Mouse (Mus musculus) neural tube, embryonic 15.5 days (tissue): ENCODE data around the gene Paxx. TPM values are rescaled to one million over a fixed set of nuclear protein-coding genes. Genes with fewer than 3 reads are reported as not detected.

Experiments
- ATAC-seq: fragments of 200-750 bp; cut with Nextera tagmentation; 2 replicates; pipeline ENCODE4 v1.8.0; 2017; ENCODE audit warnings: mild to moderate bottlenecking, moderate TSS enrichment, moderate library complexity; ENCODE audit not compliant: low FRiP score
- H3K27ac ChIP-seq: fragments of 300-500 bp; sonication (generic); replicated peaks from 2 replicates; pipeline ENCODE4 v1.5.1; 2015; ENCODE audit warnings: mild to moderate bottlenecking, inconsistent platforms
- H3K27me3 ChIP-seq: fragments of 300-500 bp; sonication (generic); replicated peaks from 2 replicates; pipeline ENCODE4 v1.6.1; 2015; ENCODE audit warnings: inconsistent platforms
- H3K36me3 ChIP-seq: fragments of 300-500 bp; sonication (generic); 2 replicates; pipeline ENCODE4 v1.6.1; 2015; ENCODE audit warnings: inconsistent platforms
- H3K4me1 ChIP-seq: fragments of 300-500 bp; sonication (generic); 2 replicates; pipeline ENCODE4 v1.6.1; 2015; ENCODE audit warnings: inconsistent platforms
- H3K4me2 ChIP-seq: fragments of 300-500 bp; sonication (generic); 2 replicates; pipeline ENCODE4 v1.6.1; 2015; ENCODE audit warnings: inconsistent platforms, mild to moderate bottlenecking, moderate library complexity
- H3K4me3 ChIP-seq: fragments of 300-500 bp; sonication (generic); replicated peaks from 2 replicates; pipeline ENCODE4 v1.5.1; 2015; ENCODE audit warnings: mild to moderate bottlenecking, inconsistent platforms
- H3K9ac ChIP-seq: fragments of 300-500 bp; sonication (generic); replicated peaks from 2 replicates; pipeline ENCODE4 v1.6.1; 2015; ENCODE audit warnings: mild to moderate bottlenecking, inconsistent platforms
- H3K9me3 ChIP-seq: fragments of 300-500 bp; sonication (generic); replicated peaks from 2 replicates; pipeline ENCODE4 v1.6.1; 2016; ENCODE audit warnings: inconsistent platforms
- WGBS: fragments of 180-500 bp; shearing (Covaris S2); methylation state at CpG from one replicate; pipeline ENCODE4 v1.1.7; 2015; ENCODE audit warnings: mixed read lengths; 5-methylcytosine and 5-hydroxymethylcytosine counted together
- polyA plus RNA-seq: library from polyadenylated mRNA; unstranded; fragments of >200 nt; fragmentation: Nextera tagmentation; extraction: Ambion mirVana; gene quantifications from 2 replicates; pipeline ENCODE4 v1.2.1, GENCODE M21; 2015

Gene Paxx
- polyA plus RNA-seq, 1 experiment from 2014 or later: 120 TPM

DNA sequence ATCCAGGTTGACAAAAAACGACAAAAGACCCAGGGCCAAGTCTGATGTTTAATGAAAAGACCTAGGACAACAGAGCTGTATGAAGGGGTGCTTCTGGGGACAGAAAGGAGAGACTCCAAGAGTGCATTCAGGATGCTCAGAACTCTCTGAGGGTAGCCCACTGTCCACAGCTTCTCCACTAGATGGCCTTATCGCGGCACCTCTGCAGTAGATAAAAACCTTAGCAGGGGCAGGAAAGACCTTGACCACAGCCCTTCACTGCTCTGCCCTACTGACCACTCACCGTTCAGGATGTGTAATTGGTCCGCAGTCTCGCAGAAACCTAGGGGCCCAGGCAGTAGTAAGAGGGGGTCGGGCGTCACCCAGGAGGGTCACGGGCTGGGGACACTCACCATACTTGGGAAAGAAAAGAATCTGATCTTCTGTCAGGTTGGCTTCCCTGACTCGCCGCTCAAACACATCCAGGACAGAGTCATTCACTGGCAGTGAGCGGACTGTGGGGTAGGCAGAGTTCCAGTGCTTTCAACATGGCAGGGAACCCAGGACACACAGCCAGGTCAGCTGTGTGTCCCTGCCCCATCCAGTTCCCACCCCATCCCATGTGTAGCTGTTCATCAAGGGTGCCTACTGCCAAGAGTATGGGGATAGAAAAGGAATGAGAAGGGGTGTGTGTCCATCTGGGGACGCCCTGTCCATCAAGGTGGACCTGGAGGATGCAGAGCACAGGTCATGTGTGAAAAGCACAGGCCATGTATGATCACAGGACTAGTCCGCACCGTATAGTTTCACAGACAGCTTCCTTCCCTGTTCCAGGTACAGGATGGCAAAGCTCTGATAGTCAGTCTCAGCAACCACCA, 38.0 kb upstream of the Paxx start:
- Histone ChIP-seq H3K4me1 (peaks cover 18% of the 10 kb centered on the region), H3K27ac (no peak overlapping the region), H3K9ac (no peak overlapping the region), H3K4me3 (no peak overlapping the region), H3K9me3 (no peaks in the 10 kb centered on the region), H3K27me3 (no peaks in the 10 kb centered on the region), H3K4me2 (no peak overlapping the region), H3K36me3 (peaks cover 10% of the 10 kb centered on the region)
- no peak for ATAC-seq
- WGBS: 76% methylated on average over 15 of the region's 15 CpGs

DNA sequence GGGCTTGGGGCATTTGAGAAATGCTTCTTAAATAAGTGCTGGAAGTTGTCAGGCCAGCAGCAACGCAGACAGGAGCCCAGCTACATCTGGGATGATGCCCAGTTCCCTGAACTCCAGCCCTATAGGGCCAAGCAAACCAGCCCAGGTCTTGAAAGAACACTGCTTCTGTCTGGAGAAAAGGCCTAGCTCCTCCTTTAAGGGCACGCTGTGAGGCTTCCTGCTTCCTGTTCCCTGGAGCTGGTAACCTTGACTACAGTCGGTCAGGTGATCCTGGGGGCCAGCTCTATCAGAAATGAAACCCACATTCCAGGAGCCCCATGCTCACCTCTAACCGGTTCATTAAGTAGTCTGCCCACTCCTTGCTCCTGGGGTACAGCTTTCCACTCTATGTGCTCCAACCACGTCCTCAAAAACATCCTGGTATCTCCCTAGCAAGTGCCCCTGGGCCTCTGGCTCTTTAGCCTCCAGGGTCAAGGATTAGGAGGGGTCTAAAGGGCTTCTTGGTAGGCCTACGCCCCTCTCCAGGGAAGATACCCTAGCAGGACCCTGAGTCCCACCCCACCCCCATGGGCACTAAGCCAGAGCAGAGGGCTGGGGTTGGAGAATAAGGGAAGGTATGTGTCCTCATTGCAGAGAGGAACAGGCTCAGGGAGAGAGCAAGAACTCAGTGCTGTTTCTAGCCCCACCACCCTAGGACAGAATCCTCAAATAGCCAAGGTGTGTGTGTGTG, 37.1 kb upstream of the Paxx start:
- peaks cover 18% of the 10 kb centered on the region for H3K4me1 ChIP-seq
- ATAC-seq: no peak
- no peak overlapping the region for H3K27ac ChIP-seq
- no peaks in the 10 kb centered on the region for H3K27me3 ChIP-seq
- 64% methylated on average over 6 of the region's 6 CpGs for WGBS
- no peaks in the 10 kb centered on the region for H3K9me3 ChIP-seq
- peaks cover 1% of the 10 kb centered on the region; the same call in 1 of the 2 replicates for H3K36me3 ChIP-seq
- no peak overlapping the region for H3K4me2 ChIP-seq
- H3K9ac ChIP-seq: no peak overlapping the region
- no peak overlapping the region for H3K4me3 ChIP-seq

DNA sequence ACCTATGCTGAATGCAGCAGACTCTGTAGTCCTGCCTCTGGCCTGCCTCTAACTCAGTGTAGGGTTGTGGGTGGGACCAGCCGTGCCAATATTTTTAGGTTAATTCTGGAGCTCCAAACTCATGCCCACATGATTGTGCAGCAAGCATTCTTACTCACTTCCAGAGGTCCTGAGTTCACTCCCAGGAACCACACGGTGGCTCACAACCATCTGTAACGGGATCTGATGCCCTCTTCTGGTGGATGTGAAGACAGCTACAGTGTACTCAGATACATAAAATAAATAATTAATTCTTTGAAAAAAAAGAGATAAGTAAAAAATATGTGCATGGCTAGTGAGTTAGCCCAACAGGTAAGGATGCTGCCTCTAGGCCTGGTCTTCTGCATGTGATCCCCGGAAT, 35.6 kb upstream of the Paxx start:
- H3K4me2 ChIP-seq: no peak overlapping the region
- no peaks in the 10 kb centered on the region for H3K9me3 ChIP-seq
- WGBS: 45% methylated on average over 4 of the region's 4 CpGs
- peaks cover 8% of the 10 kb centered on the region for H3K4me1 ChIP-seq
- no peaks in the 10 kb centered on the region for H3K36me3 ChIP-seq
- no peak overlapping the region for H3K4me3 ChIP-seq
- no peak overlapping the region for H3K27ac ChIP-seq
- ATAC-seq: no peak
- H3K27me3 ChIP-seq: no peaks in the 10 kb centered on the region
- no peak overlapping the region for H3K9ac ChIP-seq

DNA sequence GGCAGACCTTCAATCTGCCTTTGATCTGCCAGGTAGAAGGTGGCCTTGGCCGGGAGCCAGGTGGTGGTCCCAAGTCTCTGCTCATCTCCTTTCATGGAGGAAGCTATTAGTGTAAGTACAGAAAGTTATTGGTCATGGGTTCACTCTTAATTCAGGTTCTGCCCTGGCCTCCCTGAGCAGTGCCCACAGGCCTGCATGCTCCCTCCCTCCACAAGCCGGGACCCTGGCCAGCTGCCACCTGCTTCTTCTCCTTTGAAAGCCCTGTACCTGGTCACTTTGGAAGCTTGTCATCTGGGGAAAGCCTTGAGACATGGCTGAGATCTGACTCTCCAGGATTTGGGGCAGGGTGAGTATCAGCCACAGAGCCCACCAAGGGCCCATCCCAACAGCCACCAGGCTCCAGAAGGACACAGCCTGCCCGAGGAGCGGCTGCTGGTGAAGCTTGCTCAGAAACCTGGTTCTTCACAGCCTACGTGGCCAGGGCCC, 32.6 kb upstream of the Paxx start, which contains the start of gene Lcn12:
Gene Lcn12, minus strand, starts transcription at position 436 of the 486 bp plus-strand sequence.
- H3K9me3 ChIP-seq: no peaks in the 10 kb centered on the region
- H3K36me3 ChIP-seq: no peaks in the 10 kb centered on the region
- no peak within 1 kb of the TSS for H3K4me2 ChIP-seq
- H3K4me3 ChIP-seq: no peak within 1 kb of the TSS
- no peak within 1 kb of the TSS for H3K9ac ChIP-seq
- 86% methylated on average over 5 of the region's 5 CpGs for WGBS
- no peaks in the 10 kb centered on the region for H3K4me1 ChIP-seq
- H3K27ac ChIP-seq: no peak within 1 kb of the TSS
- ATAC-seq: no peak
- no peaks in the 10 kb centered on the region for H3K27me3 ChIP-seq

DNA sequence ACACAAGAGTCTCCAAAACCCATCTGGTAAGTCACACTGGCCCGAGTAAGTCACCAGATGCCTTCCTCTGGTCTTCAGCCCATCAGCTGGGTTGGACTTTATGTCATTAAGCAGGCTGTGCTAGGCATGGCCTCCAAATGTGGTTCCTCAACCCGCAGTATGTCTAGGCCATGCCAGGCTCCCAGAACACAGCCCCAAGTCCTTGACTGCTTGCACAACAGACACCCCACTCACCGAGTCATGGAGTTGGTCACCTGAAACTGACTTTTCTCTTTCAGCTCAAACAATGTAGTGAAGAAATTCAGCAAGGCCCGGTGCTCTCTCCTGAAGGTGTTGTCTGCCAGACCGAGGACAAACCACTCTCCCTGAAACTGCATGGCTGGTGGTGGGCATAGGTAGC, 32.1 kb upstream of the Paxx start:
- H3K4me2 ChIP-seq: no peak overlapping the region
- H3K4me3 ChIP-seq: no peak overlapping the region
- no peaks in the 10 kb centered on the region for H3K27me3 ChIP-seq
- WGBS: 82% methylated on average over 5 of the region's 5 CpGs
- no peak overlapping the region for H3K27ac ChIP-seq
- H3K36me3 ChIP-seq: no peaks in the 10 kb centered on the region
- H3K9ac ChIP-seq: no peak overlapping the region
- H3K9me3 ChIP-seq: no peaks in the 10 kb centered on the region
- ATAC-seq: no peak
- no peaks in the 10 kb centered on the region for H3K4me1 ChIP-seq

DNA sequence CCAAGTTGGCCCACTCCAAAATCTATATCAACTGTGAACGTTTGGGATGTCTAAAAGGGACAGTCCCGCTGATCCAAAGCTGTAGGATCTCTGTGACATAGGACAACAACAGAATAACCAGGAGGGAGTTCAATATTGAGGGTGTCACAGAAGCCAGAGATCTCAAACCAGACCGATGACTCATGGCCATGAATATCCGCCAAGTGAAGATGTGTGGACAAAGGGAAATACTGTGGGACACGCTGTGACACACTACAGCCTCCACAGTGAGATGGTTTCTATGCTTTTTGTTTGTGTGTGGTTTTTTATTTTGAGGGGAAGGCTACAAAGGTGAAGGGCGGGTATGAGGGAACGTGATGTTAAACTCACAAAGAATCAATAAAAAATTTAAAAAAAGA, 27.8 kb upstream of the Paxx start:
- no peak for ATAC-seq
- WGBS: 86% methylated on average over 7 of the region's 7 CpGs

DNA sequence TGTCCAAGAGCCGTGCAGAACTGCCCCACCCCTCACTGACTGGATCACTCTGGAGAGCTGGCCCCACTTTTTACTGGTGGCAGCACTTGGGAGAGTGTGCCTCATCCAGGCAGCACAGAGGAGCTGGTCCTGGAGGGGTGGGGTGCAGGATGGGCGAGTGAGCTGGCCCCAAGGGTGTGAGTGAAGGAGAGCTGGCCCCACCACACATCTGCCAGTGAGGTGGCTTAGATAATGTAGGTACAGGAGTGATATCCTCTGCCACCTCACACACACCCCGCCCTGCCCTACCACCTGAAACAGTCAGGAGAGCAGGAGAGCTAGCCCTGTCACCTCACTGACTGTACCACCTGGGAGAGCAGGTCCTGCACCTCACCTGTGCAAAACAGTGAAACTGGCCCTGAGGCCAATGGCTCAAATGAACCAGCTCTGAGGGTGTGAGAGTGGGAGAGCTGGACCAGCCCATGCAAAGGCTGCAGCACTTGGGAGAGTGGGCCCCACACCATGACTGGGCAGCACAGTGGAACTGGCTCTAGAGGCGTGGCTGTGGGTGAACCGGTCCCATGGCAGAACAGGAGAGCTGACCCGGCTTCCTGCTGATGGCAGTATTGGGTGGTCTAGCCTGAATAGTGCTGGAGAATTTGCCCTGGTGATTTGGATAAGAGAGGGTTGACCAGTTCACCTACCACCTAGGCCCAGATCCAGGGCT, 27.2 kb upstream of the Paxx start:
- no peak overlapping the region for H3K27ac ChIP-seq
- H3K9me3 ChIP-seq: no peaks in the 10 kb centered on the region
- H3K4me1 ChIP-seq: no peaks in the 10 kb centered on the region
- no peak overlapping the region for H3K9ac ChIP-seq
- no peaks in the 10 kb centered on the region for H3K27me3 ChIP-seq
- H3K4me3 ChIP-seq: no peak overlapping the region
- WGBS: 81% methylated on average over 6 of the region's 6 CpGs
- H3K4me2 ChIP-seq: no peak overlapping the region
- no peaks in the 10 kb centered on the region for H3K36me3 ChIP-seq
- no peak for ATAC-seq

More for the DNA sequence above, 27.8 kb upstream of the Paxx start:
- H3K4me2 ChIP-seq: no peak overlapping the region
- no peak overlapping the region for H3K27ac ChIP-seq
- H3K27me3 ChIP-seq: no peaks in the 10 kb centered on the region
- no peaks in the 10 kb centered on the region for H3K36me3 ChIP-seq
- H3K4me1 ChIP-seq: no peaks in the 10 kb centered on the region
- no peaks in the 10 kb centered on the region for H3K9me3 ChIP-seq
- H3K9ac ChIP-seq: no peak overlapping the region
- H3K4me3 ChIP-seq: no peak overlapping the region

DNA sequence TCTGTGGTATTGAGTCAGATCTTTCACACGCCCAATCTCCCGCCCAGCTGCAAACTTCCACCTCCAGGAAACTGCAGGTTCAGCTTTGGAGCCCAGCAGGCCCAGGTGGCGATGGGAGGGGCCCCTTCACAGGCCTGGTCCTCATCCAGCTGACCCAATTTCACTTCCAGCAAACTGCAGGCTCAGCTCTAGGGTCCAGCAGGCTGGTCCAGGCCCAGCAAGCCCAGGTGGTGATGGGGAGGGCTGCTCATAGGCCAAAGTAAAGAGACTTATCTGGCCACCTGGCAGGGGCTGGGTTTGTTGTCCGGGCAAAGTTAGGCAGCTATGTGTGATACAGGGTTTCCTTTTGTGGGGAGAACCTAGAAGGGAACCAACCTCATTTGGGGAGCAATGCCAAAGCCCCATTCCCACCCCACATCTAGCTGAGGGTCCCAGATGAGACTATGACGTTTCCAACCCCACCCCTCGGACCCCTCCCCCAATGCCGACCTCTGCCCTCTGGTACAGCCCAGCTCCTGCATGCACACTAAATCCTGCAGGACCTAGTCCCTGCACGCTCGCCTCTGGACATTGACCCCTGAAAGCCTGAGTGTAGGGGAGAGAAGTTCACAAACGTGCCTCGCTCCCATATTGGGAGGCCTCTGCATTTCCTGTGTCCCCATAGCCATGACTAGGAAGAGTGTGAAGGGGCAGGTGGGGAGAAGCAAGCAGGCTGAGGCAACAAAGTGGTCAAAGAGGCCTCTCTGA, 24.2 kb upstream of the Paxx start:
- no peak for ATAC-seq
- WGBS: 75% methylated on average over 11 of the region's 11 CpGs
- H3K36me3 ChIP-seq: no peaks in the 10 kb centered on the region
- no peaks in the 10 kb centered on the region for H3K9me3 ChIP-seq
- H3K27ac ChIP-seq: no peak overlapping the region
- H3K27me3 ChIP-seq: no peaks in the 10 kb centered on the region
- no peak overlapping the region for H3K4me3 ChIP-seq
- H3K4me1 ChIP-seq: no peaks in the 10 kb centered on the region
- H3K9ac ChIP-seq: no peak overlapping the region
- H3K4me2 ChIP-seq: no peak overlapping the region

DNA sequence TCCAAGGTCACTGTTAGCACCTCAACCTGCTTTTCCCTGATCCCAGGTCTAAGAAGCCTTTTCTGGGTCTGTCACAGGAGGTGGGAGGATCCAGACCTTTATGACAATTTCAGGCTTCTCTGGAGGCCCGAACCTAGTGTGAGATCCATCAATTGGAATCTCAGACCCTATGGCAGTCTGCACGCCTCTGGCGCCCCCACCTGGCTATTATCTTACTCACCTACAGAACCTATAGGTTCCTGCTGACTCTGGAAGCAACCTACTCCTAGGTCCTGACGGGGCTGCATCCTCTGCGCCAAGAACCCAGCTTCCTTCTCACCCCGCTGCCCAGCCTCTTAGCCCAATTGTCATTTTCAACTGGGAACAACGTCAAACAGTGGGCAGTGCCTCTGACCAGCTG, 22.1 kb upstream of the Paxx start:
- no peaks in the 10 kb centered on the region for H3K36me3 ChIP-seq
- no peak overlapping the region for H3K27ac ChIP-seq
- H3K9me3 ChIP-seq: no peaks in the 10 kb centered on the region
- no peak overlapping the region for H3K4me2 ChIP-seq
- WGBS: 24% methylated on average over 7 of the region's 7 CpGs
- no peaks in the 10 kb centered on the region for H3K27me3 ChIP-seq
- H3K4me3 ChIP-seq: no peak overlapping the region
- H3K4me1 ChIP-seq: no peaks in the 10 kb centered on the region
- no peak for ATAC-seq
- H3K9ac ChIP-seq: no peak overlapping the region

DNA sequence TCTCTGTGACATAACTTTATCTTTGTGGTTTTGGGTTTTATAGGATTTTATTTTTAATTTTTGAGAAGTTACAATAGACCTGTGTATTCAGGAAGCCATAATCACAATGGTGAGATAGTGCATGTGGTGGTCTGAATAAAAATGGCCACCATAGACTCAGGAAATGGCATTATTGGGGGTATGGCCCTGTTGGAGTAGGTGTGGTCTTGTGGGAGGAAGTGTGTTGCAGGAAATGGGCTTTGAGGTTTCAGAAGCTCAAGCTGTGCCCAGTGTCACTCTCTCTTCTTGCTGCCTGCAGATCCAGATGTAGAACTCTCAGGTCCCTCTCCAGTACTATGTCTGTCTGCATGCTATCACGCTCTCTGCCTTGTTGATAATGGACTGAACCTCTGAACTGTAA, 19.6 kb upstream of the Paxx start:
- Histone ChIP-seq H3K27ac (no peak overlapping the region), H3K4me3 (no peak overlapping the region), H3K36me3 (no peaks in the 10 kb centered on the region), H3K9me3 (no peaks in the 10 kb centered on the region), H3K9ac (no peak overlapping the region), H3K4me1 (no peaks in the 10 kb centered on the region), H3K27me3 (no peaks in the 10 kb centered on the region), H3K4me2 (no peak overlapping the region)
- no peak for ATAC-seq
- 94% methylated on average over 1 of the region's 1 CpGs for WGBS
